Mouse (Mus musculus): ENCODE measurements around the gene Hnrnpa1. TPM values are rescaled to one million over a fixed set of nuclear protein-coding genes. Genes with fewer than 3 reads are reported as not detected.
"Not testable (repeated sequence)": the region's sequence is repeated elsewhere in the genome, so short reads cannot be mapped to it uniquely, and the experiment has no call there.

The Hnrnpa1 gene
- polyA plus RNA-seq, 1 experiment: 185 TPM

GRCm38 (mm10) chr15:103257790-103258728 is 17.8 kb downstream of the Hnrnpa1 start, which contains the start of gene Nfe2:
Gene Nfe2 (minus strand): TSS chr15:103258403.
- no peak within 1 kb of the TSS for H3K4me3 ChIP-seq (ENCODE audit: insufficient read depth, low read depth, low read length)
- H3K27ac ChIP-seq (ENCODE audit: insufficient read depth, low read depth, low read length): no peak within 1 kb of the TSS
- H3K4me1 ChIP-seq (ENCODE audit: control insufficient read depth, insufficient read depth, low read length): peaks cover 6% of the 10 kb centered on the region; the same call in 1 of the 2 replicates
- 23% methylated on average over 15 of the region's 15 CpGs for WGBS
- TF ChIP-seq CTCF (IDR thresholded peaks at IDR 0.05; ENCODE audit: insufficient read depth, low read depth, low read length): no peak
- TF ChIP-seq POLR2A (IDR thresholded peaks at IDR 0.05; ENCODE audit: insufficient read depth, low read depth, low read length): no peak

- Histone ChIP-seq H3K27ac (ENCODE audit: insufficient read depth, low read depth, low read length) (no peak overlapping the region), H3K4me3 (ENCODE audit: insufficient read depth, low read depth, low read length) (no peak overlapping the region), H3K4me1 (ENCODE audit: control insufficient read depth, insufficient read depth, low read length) (peaks cover 6% of the 10 kb centered on the region; the same call in 1 of the 2 replicates)
- TF ChIP-seq POLR2A (IDR thresholded peaks at IDR 0.05; ENCODE audit: insufficient read depth, low read depth, low read length) (no peak), CTCF (IDR thresholded peaks at IDR 0.05; ENCODE audit: insufficient read depth, low read depth, low read length) (no peak)
- 86% methylated on average over 5 of the region's 5 CpGs for WGBS
These were observed 18.9 kb downstream of the Hnrnpa1 start for GRCm38 (mm10) chr15:103259162-103259561.

GRCm38 (mm10) chr15:103259989-103260388 is 19.8 kb downstream of the Hnrnpa1 start:
- Histone ChIP-seq H3K27ac (ENCODE audit: insufficient read depth, low read depth, low read length) (no peak overlapping the region), H3K4me3 (ENCODE audit: insufficient read depth, low read depth, low read length) (no peak overlapping the region), H3K4me1 (ENCODE audit: control insufficient read depth, insufficient read depth, low read length) (peaks cover 4% of the 10 kb centered on the region; the same call in 1 of the 2 replicates)
- WGBS: 63% methylated on average over 1 of the region's 1 CpGs
- TF ChIP-seq POLR2A (IDR thresholded peaks at IDR 0.05; ENCODE audit: insufficient read depth, low read depth, low read length) (no peak), CTCF (IDR thresholded peaks at IDR 0.05; ENCODE audit: insufficient read depth, low read depth, low read length) (no peak)

- no peak for TF ChIP-seq POLR2A (IDR thresholded peaks at IDR 0.05; ENCODE audit: insufficient read depth, low read depth, low read length)
- TF ChIP-seq CTCF (IDR thresholded peaks at IDR 0.05; ENCODE audit: insufficient read depth, low read depth, low read length): no peak
- 92% methylated on average over 2 of the region's 2 CpGs for WGBS
- Histone ChIP-seq H3K4me1 (ENCODE audit: control insufficient read depth, insufficient read depth, low read length) (no peaks in the 10 kb centered on the region), H3K4me3 (ENCODE audit: insufficient read depth, low read depth, low read length) (no peak overlapping the region), H3K27ac (ENCODE audit: insufficient read depth, low read depth, low read length) (no peak overlapping the region)
These were observed 24.6 kb downstream of the Hnrnpa1 start for GRCm38 (mm10) chr15:103264794-103265193.

DNA sequence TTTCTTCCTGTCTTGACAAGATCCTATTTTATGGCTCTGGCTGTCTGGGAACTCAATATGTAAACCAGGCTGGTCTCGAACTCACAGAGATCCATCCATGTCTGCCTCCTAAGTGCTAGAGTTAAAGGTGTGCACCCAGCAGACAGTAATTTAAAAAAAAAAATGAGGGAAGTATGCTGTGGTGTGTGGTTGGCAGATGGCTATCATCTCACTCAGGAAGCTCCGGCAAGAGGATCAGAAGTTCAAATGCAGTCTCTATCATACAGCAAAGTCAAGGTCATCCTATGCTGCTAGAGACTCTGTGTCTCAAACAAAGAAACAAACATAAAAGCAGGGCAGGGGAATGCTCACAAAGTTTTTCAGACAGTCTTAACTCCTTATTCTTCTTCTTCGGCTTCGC is 28.7 kb downstream of the Hnrnpa1 start:
- Histone ChIP-seq H3K4me3 (ENCODE audit: insufficient read depth, low read depth, low read length) (no peak overlapping the region), H3K4me1 (ENCODE audit: control insufficient read depth, insufficient read depth, low read length) (no peaks in the 10 kb centered on the region), H3K27ac (ENCODE audit: insufficient read depth, low read depth, low read length) (no peak overlapping the region)
- 81% methylated on average over 4 of the region's 4 CpGs for WGBS
- TF ChIP-seq POLR2A (IDR thresholded peaks at IDR 0.05; ENCODE audit: insufficient read depth, low read depth, low read length) (no peak), CTCF (IDR thresholded peaks at IDR 0.05; ENCODE audit: insufficient read depth, low read depth, low read length) (no peak)

DNA sequence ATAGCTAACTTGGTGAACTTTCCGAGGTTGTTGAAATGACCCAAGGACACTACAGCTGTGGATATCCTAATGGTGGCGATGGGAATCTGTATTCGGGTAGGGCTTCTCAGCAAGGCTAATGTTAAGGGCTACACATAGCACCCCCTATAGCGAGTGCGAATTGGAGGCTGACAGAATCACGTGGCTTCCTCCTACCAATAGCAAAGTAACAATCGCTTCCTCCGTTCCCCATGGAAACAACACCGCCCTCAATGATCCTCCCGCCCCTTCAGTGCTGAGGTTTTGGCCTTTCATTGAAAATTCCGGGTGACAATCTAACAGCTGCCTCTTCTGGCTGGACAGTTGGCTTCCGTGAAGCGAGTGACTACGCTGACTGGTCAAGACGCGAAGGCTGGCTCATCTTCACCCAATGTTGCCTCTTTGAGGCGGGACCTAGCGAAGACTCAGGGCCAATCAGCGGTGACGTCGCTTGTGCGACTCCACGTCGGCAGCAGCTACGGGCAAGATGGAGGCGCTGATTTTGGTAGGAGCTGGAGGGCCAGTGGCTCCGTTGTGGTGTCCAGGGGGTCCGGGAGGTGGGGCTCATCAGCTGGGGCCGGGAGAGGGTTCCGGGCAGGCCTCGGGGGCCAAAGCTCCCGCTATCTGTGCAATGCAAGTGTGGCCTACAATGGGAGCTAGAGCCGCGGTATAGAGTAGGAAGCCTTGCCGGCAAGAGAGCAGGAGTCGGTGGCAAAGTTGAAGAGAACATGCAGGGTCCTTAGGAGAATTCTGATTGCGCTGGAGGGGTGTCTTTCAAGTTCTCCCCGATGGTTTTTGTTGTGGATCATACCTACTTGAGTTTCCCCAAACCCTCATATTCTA is 32.4 kb downstream of the Hnrnpa1 start, which contains the start of gene Copz1:
TSS of gene Copz1 (plus strand) at position 296 of the 861 bp plus-strand sequence.
- TF ChIP-seq CTCF (IDR thresholded peaks at IDR 0.05; ENCODE audit: insufficient read depth, low read depth, low read length): no peak
- TF ChIP-seq POLR2A (IDR thresholded peaks at IDR 0.05; ENCODE audit: insufficient read depth, low read depth, low read length): peak; percentile 65; the same call in 1 of the 2 replicates
- peak within 1 kb of the TSS; percentile 57; the same call in 1 of the 2 replicates for H3K27ac ChIP-seq (ENCODE audit: insufficient read depth, low read depth, low read length)
- H3K4me3 ChIP-seq (ENCODE audit: insufficient read depth, low read depth, low read length): peak within 1 kb of the TSS; percentile 86
- no peaks in the 10 kb centered on the region for H3K4me1 ChIP-seq (ENCODE audit: control insufficient read depth, insufficient read depth, low read length)
- WGBS: under 1% methylated on average over 38 of the region's 38 CpGs

- 95% methylated on average over 3 of the region's 3 CpGs for WGBS
These were observed 35.7 kb downstream of the Hnrnpa1 start for GRCm38 (mm10) chr15:103275943-103276342.

GRCm38 (mm10) chr15:103277949-103278348 is 37.7 kb downstream of the Hnrnpa1 start:
- WGBS: 57% methylated on average over 7 of the region's 7 CpGs
- Histone ChIP-seq H3K4me1 (ENCODE audit: control insufficient read depth, insufficient read depth, low read length) (no peaks in the 10 kb centered on the region), H3K4me3 (ENCODE audit: insufficient read depth, low read depth, low read length) (no peak overlapping the region), H3K27ac (ENCODE audit: insufficient read depth, low read depth, low read length) (no peak overlapping the region)
- TF ChIP-seq CTCF (IDR thresholded peaks at IDR 0.05; ENCODE audit: insufficient read depth, low read depth, low read length) (no peak), POLR2A (IDR thresholded peaks at IDR 0.05; ENCODE audit: insufficient read depth, low read depth, low read length) (no peak)

More at GRCm38 (mm10) chr15:103275943-103276342, 35.7 kb downstream of the Hnrnpa1 start:
- not testable (repeated sequence) for H3K27ac ChIP-seq (ENCODE audit: insufficient read depth, low read depth, low read length); H3K4me3 ChIP-seq (ENCODE audit: insufficient read depth, low read depth, low read length); H3K4me1 ChIP-seq (ENCODE audit: control insufficient read depth, insufficient read depth, low read length)

All from olfactory bulb, adult 2 months (tissue).